Mouse (Mus musculus) heart, embryonic 11.5 days (tissue): ENCODE data around the gene Uts2r. TPM values are rescaled to one million over a fixed set of nuclear protein-coding genes. Genes with fewer than 3 reads are reported as not detected.

Experiments
- ATAC-seq: fragments of 200-750 bp; cut with Nextera tagmentation; replicated peaks from 2 replicates; pipeline ENCODE4 v1.8.0; 2017; ENCODE audit warnings: moderate library complexity; ENCODE audit not compliant: insufficient number of reproducible peaks, low FRiP score, low TSS enrichment
- H3K27ac ChIP-seq: fragments of 300-500 bp; sonication (generic); 2 replicates; pipeline ENCODE4 v1.5.1; 2014; ENCODE audit warnings: mild to moderate bottlenecking, low read depth, low read length
- H3K27me3 ChIP-seq: fragments of 300-500 bp; sonication (generic); 2 replicates; pipeline ENCODE4 v1.6.1; 2014; ENCODE audit warnings: mild to moderate bottlenecking, low read length, mixed read lengths; ENCODE audit not compliant: control insufficient read depth, insufficient read depth
- H3K36me3 ChIP-seq: fragments of 300-500 bp; sonication (generic); 2 replicates; pipeline ENCODE4 v1.6.1; 2014; ENCODE audit warnings: mild to moderate bottlenecking, low read length, moderate library complexity, mixed read lengths; ENCODE audit not compliant: control insufficient read depth, insufficient read depth
- H3K4me1 ChIP-seq: fragments of 300-500 bp; sonication (generic); 2 replicates; pipeline ENCODE4 v1.6.1; 2014; ENCODE audit warnings: low read length; ENCODE audit not compliant: control insufficient read depth, insufficient read depth
- H3K4me2 ChIP-seq: fragments of 300-500 bp; sonication (generic); 2 replicates; pipeline ENCODE4 v1.6.1; 2014; ENCODE audit warnings: mild to moderate bottlenecking, moderate library complexity
- H3K4me3 ChIP-seq: fragments of 300-500 bp; sonication (generic); 2 replicates; pipeline ENCODE4 v1.5.1; 2014; ENCODE audit warnings: low read depth, low read length
- H3K9ac ChIP-seq: fragments of 300-500 bp; sonication (generic); 2 replicates; pipeline ENCODE4 v1.6.1; 2014; ENCODE audit warnings: mild to moderate bottlenecking, low read depth, low read length, moderate library complexity
- H3K9me3 ChIP-seq: fragments of 300-500 bp; sonication (generic); replicated peaks from 2 replicates; pipeline ENCODE4 v1.6.1; 2016; ENCODE audit warnings: low read length; ENCODE audit not compliant: control insufficient read depth
- whole genome bisulfite sequencing: fragments of 180-500 bp; shearing (Covaris S2); extraction: QIAGEN DNeasy Blood & Tissue Kit; methylation state at CpG from one replicate; pipeline ENCODE4 v1.1.7; 2014; ENCODE audit not compliant: insufficient replicate concordance; 5-methylcytosine and 5-hydroxymethylcytosine counted together
- polyA plus RNA-seq: library from polyadenylated mRNA; unstranded; fragments of >200 nt; fragmentation: Nextera tagmentation; extraction: Ambion mirVana; gene quantifications from 2 replicates; pipeline ENCODE4 v1.2.1, GENCODE M21; 2014

Gene Uts2r
- polyA plus RNA-seq, 1 experiment from 2014 or later, result not detected

GRCm38 (mm10) chr11:121123438-121123837 is 36.6 kb upstream of the Uts2r start:
- H3K4me1 ChIP-seq, result peaks cover 18% of the 10 kb centered on the region
- no peaks in the 10 kb centered on the region for H3K36me3 ChIP-seq
- no peak overlapping the region for H3K9ac ChIP-seq
- H3K9me3 ChIP-seq, result no peaks in the 10 kb centered on the region
- H3K4me2 ChIP-seq, result no peak overlapping the region
- H3K27me3 ChIP-seq, result no peaks in the 10 kb centered on the region
- no peak overlapping the region for H3K4me3 ChIP-seq
- no peak overlapping the region for H3K27ac ChIP-seq
- 83% methylated on average over 4 of the region's 4 CpGs for WGBS
- no peak for ATAC-seq

GRCm38 (mm10) chr11:121125522-121126172 is 34.4 kb upstream of the Uts2r start:
- no peak overlapping the region for H3K4me3 ChIP-seq
- no peak overlapping the region for H3K27ac ChIP-seq
- H3K9me3 ChIP-seq, result no peaks in the 10 kb centered on the region
- no peaks in the 10 kb centered on the region for H3K36me3 ChIP-seq
- ATAC-seq, result no peak
- no peak overlapping the region for H3K9ac ChIP-seq
- 46% methylated on average over 3 of the region's 3 CpGs for WGBS
- no peak overlapping the region for H3K4me2 ChIP-seq
- peaks cover 18% of the 10 kb centered on the region for H3K4me1 ChIP-seq
- H3K27me3 ChIP-seq, result no peaks in the 10 kb centered on the region

GRCm38 (mm10) chr11:121126395-121126794 is 33.7 kb upstream of the Uts2r start:
- Histone ChIP-seq H3K27ac (no peak overlapping the region), H3K4me1 (peaks cover 15% of the 10 kb centered on the region)
- WGBS, result 84% methylated on average over 1 of the region's 1 CpGs

GRCm38 (mm10) chr11:121127441-121127840 is 32.6 kb upstream of the Uts2r start:
- no peak overlapping the region for H3K4me3 ChIP-seq
- no peaks in the 10 kb centered on the region for H3K36me3 ChIP-seq
- no peak overlapping the region for H3K4me2 ChIP-seq
- ATAC-seq, result no peak
- peaks cover 5% of the 10 kb centered on the region for H3K4me1 ChIP-seq
- no peaks in the 10 kb centered on the region for H3K27me3 ChIP-seq
- 81% methylated on average over 3 of the region's 3 CpGs for WGBS
- H3K9me3 ChIP-seq, result no peaks in the 10 kb centered on the region
- no peak overlapping the region for H3K9ac ChIP-seq
- H3K27ac ChIP-seq, result no peak overlapping the region

More at GRCm38 (mm10) chr11:121126395-121126794, 33.7 kb upstream of the Uts2r start:
- Histone ChIP-seq H3K4me3 (no peak overlapping the region), H3K9ac (no peak overlapping the region), H3K4me2 (no peak overlapping the region), H3K9me3 (no peaks in the 10 kb centered on the region), H3K36me3 (no peaks in the 10 kb centered on the region), H3K27me3 (no peaks in the 10 kb centered on the region)
- ATAC-seq, result no peak

GRCm38 (mm10) chr11:121129616-121130015 is 30.5 kb upstream of the Uts2r start:
- no peak for ATAC-seq
- 66% methylated on average over 1 of the region's 1 CpGs for whole genome bisulfite sequencing
- H3K9me3 ChIP-seq, result no peaks in the 10 kb centered on the region

GRCm38 (mm10) chr11:121134600-121134999 is 25.5 kb upstream of the Uts2r start:
- Histone ChIP-seq H3K4me1 (no peaks in the 10 kb centered on the region), H3K9ac (no peak overlapping the region), H3K27ac (no peak overlapping the region), H3K36me3 (no peaks in the 10 kb centered on the region), H3K4me3 (no peak overlapping the region), H3K9me3 (no peaks in the 10 kb centered on the region), H3K27me3 (no peaks in the 10 kb centered on the region), H3K4me2 (no peak overlapping the region)
- WGBS, result 34% methylated on average over 1 of the region's 1 CpGs
- no peak for ATAC-seq

More at GRCm38 (mm10) chr11:121129616-121130015, 30.5 kb upstream of the Uts2r start:
- Histone ChIP-seq H3K4me1 (peaks cover 5% of the 10 kb centered on the region), H3K36me3 (no peaks in the 10 kb centered on the region), H3K27ac (no peak overlapping the region), H3K9ac (no peak overlapping the region), H3K4me2 (no peak overlapping the region), H3K4me3 (no peak overlapping the region), H3K27me3 (no peaks in the 10 kb centered on the region)

GRCm38 (mm10) chr11:121137682-121138081 is 22.4 kb upstream of the Uts2r start:
- Histone ChIP-seq H3K4me2 (no peak overlapping the region), H3K9me3 (no peaks in the 10 kb centered on the region), H3K4me1 (no peaks in the 10 kb centered on the region), H3K27ac (no peak overlapping the region), H3K27me3 (no peaks in the 10 kb centered on the region), H3K36me3 (no peaks in the 10 kb centered on the region), H3K4me3 (no peak overlapping the region), H3K9ac (no peak overlapping the region)
- 87% methylated on average over 5 of the region's 5 CpGs for WGBS
- ATAC-seq, result no peak

GRCm38 (mm10) chr11:121138732-121139131 is 21.3 kb upstream of the Uts2r start:
- H3K4me3 ChIP-seq, result no peak overlapping the region
- H3K4me2 ChIP-seq, result no peak overlapping the region
- H3K36me3 ChIP-seq, result no peaks in the 10 kb centered on the region
- no peak for ATAC-seq
- no peaks in the 10 kb centered on the region for H3K9me3 ChIP-seq
- no peak overlapping the region for H3K9ac ChIP-seq
- H3K27me3 ChIP-seq, result no peaks in the 10 kb centered on the region
- H3K27ac ChIP-seq, result no peak overlapping the region
- WGBS, result 35% methylated on average over 6 of the region's 6 CpGs
- no peaks in the 10 kb centered on the region for H3K4me1 ChIP-seq

GRCm38 (mm10) chr11:121143325-121144015 is 16.6 kb upstream of the Uts2r start:
- H3K4me2 ChIP-seq, result no peak overlapping the region
- no peaks in the 10 kb centered on the region for H3K27me3 ChIP-seq
- H3K36me3 ChIP-seq, result no peaks in the 10 kb centered on the region
- ATAC-seq, result no peak
- 77% methylated on average over 9 of the region's 9 CpGs for WGBS
- no peak overlapping the region for H3K27ac ChIP-seq
- no peak overlapping the region for H3K9ac ChIP-seq
- H3K4me1 ChIP-seq, result no peaks in the 10 kb centered on the region
- H3K4me3 ChIP-seq, result no peak overlapping the region
- no peaks in the 10 kb centered on the region for H3K9me3 ChIP-seq
